Mouse (Mus musculus) brain, embryonic 14.5 days (tissue): ENCODE data around the gene Nfic.

Experiments
- CTCF ChIP-seq: fragments of 200-500 bp; IDR thresholded peaks from 2 replicates; pipeline ENCODE4 v1.5.1; 2012; ENCODE audit warnings: inconsistent platforms, mild to moderate bottlenecking, moderate library complexity, borderline replicate concordance; ENCODE audit not compliant: insufficient read depth, insufficient read length; ENCODE audit errors: extremely low read depth
- POLR2A ChIP-seq: fragments of 200-500 bp; IDR thresholded peaks from 2 replicates; pipeline ENCODE4 v1.6.1; 2012; ENCODE audit warnings: mild to moderate bottlenecking, inconsistent platforms, borderline replicate concordance; ENCODE audit not compliant: poor library complexity, insufficient read depth, insufficient read length, severe bottlenecking; ENCODE audit errors: extremely low read depth

- TF ChIP-seq CTCF (0 out of 2 replicates have a peak, but pooled peaks have one; percentile 0), POLR2A (no peak)
Measured at GRCm38 (mm10) chr10:81498316-81499249, 43.1 kb upstream of the Nfic start.
